Mouse (Mus musculus): ENCODE data around the gene Ntn1. TPM values are rescaled to one million over a fixed set of nuclear protein-coding genes. Genes with fewer than 3 reads are reported as not detected.

Ntn1 gene
- polyA plus RNA-seq, 1 experiment from 2014 or later, result 31.0 TPM

GRCm38 (mm10) chr11:68387441-68387760 is 13.2 kb downstream of the Ntn1 start:
- H3K4me1 ChIP-seq (replicated peaks), result peaks cover 55% of the 10 kb centered on the region
- peak overlapping the region; percentile 94 for H3K4me2 ChIP-seq (replicated peaks)
- peak overlapping the region; percentile 80 for H3K27ac ChIP-seq
- H3K27me3 ChIP-seq, result peaks cover 94% of the 10 kb centered on the region
- H3K36me3 ChIP-seq, result no peaks in the 10 kb centered on the region
- WGBS, result 17% methylated on average over 4 of the region's 4 CpGs
- H3K9me3 ChIP-seq, result no peaks in the 10 kb centered on the region
- ATAC-seq, result peak; percentile 1; the same call in 1 of the 2 replicates
- peak overlapping the region; percentile 52 for H3K4me3 ChIP-seq (replicated peaks)
- peak overlapping the region; percentile 80 for H3K9ac ChIP-seq (replicated peaks)

GRCm38 (mm10) chr11:68386589-68387440 is 13.8 kb downstream of the Ntn1 start:
- peaks cover 55% of the 10 kb centered on the region for H3K4me1 ChIP-seq (replicated peaks)
- H3K4me3 ChIP-seq (replicated peaks), result peak overlapping the region; percentile 52
- peak overlapping the region; percentile 80 for H3K27ac ChIP-seq
- H3K4me2 ChIP-seq (replicated peaks), result peak overlapping the region; percentile 94
- peak; percentile 68 for ATAC-seq
- under 1% methylated on average over 73 of the region's 90 CpGs for WGBS
- H3K36me3 ChIP-seq, result no peaks in the 10 kb centered on the region
- H3K27me3 ChIP-seq, result peaks cover 94% of the 10 kb centered on the region
- peak overlapping the region; percentile 80 for H3K9ac ChIP-seq (replicated peaks)
- no peaks in the 10 kb centered on the region for H3K9me3 ChIP-seq

GRCm38 (mm10) chr11:68385921-68386588 is 14.6 kb downstream of the Ntn1 start:
- Histone ChIP-seq H3K4me1 (replicated peaks) (peaks cover 58% of the 10 kb centered on the region), H3K27me3 (peaks cover 94% of the 10 kb centered on the region), H3K4me2 (replicated peaks) (peak overlapping the region; percentile 94), H3K9me3 (no peaks in the 10 kb centered on the region), H3K36me3 (no peaks in the 10 kb centered on the region), H3K4me3 (replicated peaks) (peak overlapping the region; percentile 52), H3K9ac (replicated peaks) (peak overlapping the region; percentile 80), H3K27ac (peak overlapping the region; percentile 80)
- peak; percentile 55 for ATAC-seq
- under 1% methylated on average over 67 of the region's 68 CpGs for WGBS

- Histone ChIP-seq H3K27me3 (peaks cover 94% of the 10 kb centered on the region), H3K36me3 (no peaks in the 10 kb centered on the region), H3K4me1 (replicated peaks) (peaks cover 55% of the 10 kb centered on the region), H3K9me3 (no peaks in the 10 kb centered on the region), H3K27ac (peak overlapping the region; percentile 80), H3K4me3 (replicated peaks) (peak overlapping the region; percentile 52), H3K4me2 (replicated peaks) (peak overlapping the region; percentile 94), H3K9ac (replicated peaks) (peak overlapping the region; percentile 80)
- under 1% methylated on average over 94 of the region's 94 CpGs for WGBS
- ATAC-seq, result peak; percentile 28; the same call in 1 of the 2 replicates
Observed at GRCm38 (mm10) chr11:68385021-68385821, 15.4 kb downstream of the Ntn1 start.

GRCm38 (mm10) chr11:68384592-68385020 is 16.0 kb downstream of the Ntn1 start:
- Histone ChIP-seq H3K27ac (peak overlapping the region; percentile 48; the same call in 1 of the 2 replicates), H3K9ac (replicated peaks) (peak overlapping the region; percentile 80), H3K4me1 (replicated peaks) (peaks cover 56% of the 10 kb centered on the region), H3K36me3 (no peaks in the 10 kb centered on the region), H3K4me3 (replicated peaks) (peak overlapping the region; percentile 52), H3K9me3 (no peaks in the 10 kb centered on the region), H3K4me2 (replicated peaks) (peak overlapping the region; percentile 94), H3K27me3 (peaks cover 94% of the 10 kb centered on the region)
- 0 out of 2 replicates have a peak, but pooled peaks have one; percentile 1 for ATAC-seq
- 0% methylated on average over 27 of the region's 27 CpGs for WGBS

- Histone ChIP-seq H3K27me3 (peaks cover 89% of the 10 kb centered on the region), H3K9me3 (no peaks in the 10 kb centered on the region), H3K4me2 (replicated peaks) (peak overlapping the region; percentile 94), H3K4me3 (replicated peaks) (peak overlapping the region; percentile 52), H3K27ac (no peak overlapping the region), H3K36me3 (no peaks in the 10 kb centered on the region), H3K4me1 (replicated peaks) (peaks cover 58% of the 10 kb centered on the region), H3K9ac (replicated peaks) (peak overlapping the region; percentile 80; the same call in 1 of the 2 replicates)
- ATAC-seq, result no peak
- 2% methylated on average over 12 of the region's 12 CpGs for WGBS
Observed at GRCm38 (mm10) chr11:68384131-68384530, 16.5 kb downstream of the Ntn1 start.

GRCm38 (mm10) chr11:68383519-68383918 is 17.1 kb downstream of the Ntn1 start:
- WGBS, result 4% methylated on average over 10 of the region's 10 CpGs
- no peak for ATAC-seq
- H3K27ac ChIP-seq, result no peak overlapping the region

GRCm38 (mm10) chr11:68381833-68382232 is 18.8 kb downstream of the Ntn1 start:
- Histone ChIP-seq H3K4me3 (replicated peaks) (no peak overlapping the region), H3K4me1 (replicated peaks) (peaks cover 66% of the 10 kb centered on the region), H3K9ac (replicated peaks) (no peak overlapping the region), H3K4me2 (replicated peaks) (peak overlapping the region; percentile 9), H3K27me3 (peaks cover 77% of the 10 kb centered on the region), H3K27ac (no peak overlapping the region), H3K36me3 (no peaks in the 10 kb centered on the region), H3K9me3 (no peaks in the 10 kb centered on the region)
- WGBS, result 57% methylated on average over 1 of the region's 1 CpGs
- no peak for ATAC-seq

More at GRCm38 (mm10) chr11:68383519-68383918, 17.1 kb downstream of the Ntn1 start:
- H3K4me3 ChIP-seq (replicated peaks), result peak overlapping the region; percentile 52
- H3K27me3 ChIP-seq, result peaks cover 83% of the 10 kb centered on the region
- H3K36me3 ChIP-seq, result no peaks in the 10 kb centered on the region
- H3K4me2 ChIP-seq (replicated peaks), result peak overlapping the region; percentile 94
- H3K9me3 ChIP-seq, result no peaks in the 10 kb centered on the region
- H3K9ac ChIP-seq (replicated peaks), result peak overlapping the region; percentile 80
- peaks cover 64% of the 10 kb centered on the region for H3K4me1 ChIP-seq (replicated peaks)

- no peak for ATAC-seq
- Histone ChIP-seq H3K27me3 (peaks cover 78% of the 10 kb centered on the region), H3K27ac (no peak overlapping the region; the same call in 1 of the 2 replicates), H3K4me2 (replicated peaks) (peak overlapping the region; percentile 9), H3K9me3 (no peaks in the 10 kb centered on the region), H3K9ac (replicated peaks) (no peak overlapping the region), H3K36me3 (no peaks in the 10 kb centered on the region), H3K4me1 (replicated peaks) (peaks cover 61% of the 10 kb centered on the region), H3K4me3 (replicated peaks) (no peak overlapping the region)
- WGBS, result 65% methylated on average over 9 of the region's 9 CpGs
Observed at GRCm38 (mm10) chr11:68381318-68381717, 19.3 kb downstream of the Ntn1 start.

GRCm38 (mm10) chr11:68378946-68379764 is 21.5 kb downstream of the Ntn1 start:
- 3% methylated on average over 16 of the region's 16 CpGs for WGBS
- Histone ChIP-seq H3K36me3 (no peaks in the 10 kb centered on the region), H3K27me3 (peaks cover 78% of the 10 kb centered on the region), H3K4me1 (replicated peaks) (peaks cover 40% of the 10 kb centered on the region), H3K27ac (peak overlapping the region; percentile 25; the same call in 1 of the 2 replicates), H3K4me2 (replicated peaks) (peak overlapping the region; percentile 34), H3K9me3 (no peaks in the 10 kb centered on the region), H3K4me3 (replicated peaks) (0 out of 2 replicates have a peak overlapping the region, but pooled peaks have one; percentile 9), H3K9ac (replicated peaks) (0 out of 2 replicates have a peak overlapping the region, but pooled peaks have one; percentile 12)
- ATAC-seq, result peak; percentile 67; the same call in 1 of the 2 replicates

All from midbrain, embryonic 13.5 days (tissue).